Mouse (Mus musculus) adrenal gland, adult (tissue): ENCODE data around the gene Wdr61.
A peak's percentile ranks its signal among the peaks of the same experiment; 100 is the strongest.

Experiments
- DNase-seq, 2 experiments: peaks; one replicate each; pipeline ENCODE4 v3.0.0; 2022 to 2023; ENCODE audit warnings: low spot score in 1 of 2; ENCODE audit not compliant: inconsistent age in 2 of 2

Wdr61 gene

GRCm38 (mm10) chr9:54733921-54734638, at the start of gene Wdr61:
Gene Wdr61 (minus strand): TSS chr9:54734519.
- peak; percentile 98 to 99 for DNase-seq

DNA sequence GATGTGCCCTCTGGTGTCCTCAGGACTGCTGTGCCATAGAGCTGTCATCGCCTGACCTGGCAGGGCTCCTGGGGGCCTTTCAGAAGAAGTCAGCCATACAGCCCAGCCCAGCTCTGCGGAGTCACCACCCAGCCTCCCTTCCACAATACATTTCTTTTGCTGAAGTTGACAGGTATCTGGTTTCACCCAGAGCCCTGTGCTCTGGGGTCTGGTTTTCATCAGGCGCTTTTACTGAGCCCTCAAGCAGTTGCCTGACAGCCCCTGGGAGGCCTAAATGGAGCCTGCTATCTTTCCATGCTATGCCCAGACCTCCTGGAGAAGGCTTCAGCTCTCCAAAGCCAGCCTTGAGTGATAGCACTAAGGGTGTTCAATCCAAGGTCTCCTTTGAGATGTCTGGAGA, 49.7 kb upstream of the Wdr61 start:
- peak in 1 of 2 experiments; percentile 31 for DNase-seq

- no peak for DNase-seq
Observed at GRCm38 (mm10) chr9:54782504-54782903, 48.2 kb upstream of the Wdr61 start.

DNA sequence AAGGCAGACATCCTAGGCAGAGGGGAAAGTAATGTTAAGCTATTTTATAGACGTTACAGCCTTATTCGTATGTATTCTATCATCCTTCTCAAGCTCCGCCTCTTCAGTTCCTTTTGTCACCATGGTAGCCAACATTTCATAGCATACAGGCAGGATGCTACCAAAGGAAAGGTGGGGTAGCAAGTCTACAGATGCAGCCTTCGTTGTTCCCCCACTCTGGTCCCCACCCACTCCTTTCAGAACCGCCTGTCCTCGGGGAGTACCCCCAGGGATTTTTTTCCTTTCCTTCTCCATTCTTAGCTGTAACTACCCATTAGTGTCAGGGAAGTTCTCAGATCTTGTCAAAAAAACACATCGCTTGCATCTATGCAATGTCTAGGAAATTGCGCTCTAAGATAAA, 45.0 kb upstream of the Wdr61 start:
- DNase-seq, result no peak

GRCm38 (mm10) chr9:54776451-54776982, 42.2 kb upstream of the Wdr61 start:
- no peak for DNase-seq

GRCm38 (mm10) chr9:54770140-54770780, 35.9 kb upstream of the Wdr61 start:
- no peak for DNase-seq

DNA sequence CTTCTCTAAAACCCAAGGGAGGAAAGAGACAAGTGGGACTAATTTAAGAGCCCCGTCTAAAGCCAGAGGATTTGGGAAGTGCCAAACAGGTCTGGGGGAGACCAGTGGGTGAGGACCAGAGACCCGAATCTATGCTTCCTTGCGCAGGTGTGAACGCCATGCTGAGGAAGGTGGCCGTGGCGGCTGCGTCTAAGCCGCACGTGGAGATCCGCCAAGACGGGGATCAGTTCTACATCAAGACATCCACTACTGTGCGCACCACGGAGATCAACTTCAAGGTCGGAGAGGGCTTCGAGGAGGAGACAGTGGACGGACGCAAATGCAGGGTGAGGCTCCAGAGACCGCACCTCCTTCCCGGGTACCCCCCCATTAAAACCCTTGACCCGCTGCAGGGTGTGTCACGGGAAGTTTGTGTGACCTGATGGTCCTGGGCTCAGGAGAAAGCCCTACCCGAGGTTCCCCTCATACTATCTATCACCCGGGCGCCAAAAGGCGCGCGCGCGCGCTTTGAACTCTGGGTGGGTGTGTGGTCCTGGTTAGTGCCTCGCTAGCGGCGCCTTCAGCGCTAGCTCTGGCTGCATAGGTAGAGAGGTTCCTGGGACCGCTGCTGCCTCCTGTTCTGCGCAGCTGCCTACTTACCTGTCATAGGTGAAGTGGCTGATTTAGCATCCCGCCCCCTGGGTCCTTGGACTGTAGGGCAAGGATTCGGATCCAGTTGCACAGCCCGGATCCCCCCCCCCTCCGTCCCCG, 31.2 kb upstream of the Wdr61 start:
- DNase-seq, result no peak

- DNase-seq, result peak in 1 of 2 experiments; percentile 32
Observed at GRCm38 (mm10) chr9:54764561-54765217, 30.4 kb upstream of the Wdr61 start, which contains the start of gene Crabp1. Gene Crabp1 (plus strand): TSS chr9:54764748.

- DNase-seq, result no peak
Observed at GRCm38 (mm10) chr9:54764091-54764490, 29.8 kb upstream of the Wdr61 start.

DNA sequence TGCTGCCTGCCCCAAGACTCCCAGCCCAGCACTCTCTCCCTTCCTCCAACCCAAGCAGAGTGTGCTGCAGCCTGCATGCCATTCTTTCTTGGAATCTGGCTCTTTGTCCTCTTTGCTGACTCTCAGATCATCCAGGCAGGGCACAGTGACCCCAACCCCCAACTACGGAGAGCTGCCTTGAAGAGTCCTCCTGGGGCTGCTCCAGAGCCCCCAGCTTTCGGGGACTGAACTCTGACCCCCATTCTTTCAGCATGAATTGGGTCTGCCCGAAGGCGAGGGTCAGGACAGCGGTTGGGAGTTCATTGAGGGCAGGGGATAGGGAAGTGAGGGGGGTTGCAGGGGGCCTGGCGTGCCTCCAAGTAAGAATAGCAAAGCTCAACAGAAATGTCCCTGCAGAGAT, 25.3 kb upstream of the Wdr61 start:
- no peak for DNase-seq

- DNase-seq, result no peak
Observed at GRCm38 (mm10) chr9:54752944-54753295, 18.6 kb upstream of the Wdr61 start.

DNA sequence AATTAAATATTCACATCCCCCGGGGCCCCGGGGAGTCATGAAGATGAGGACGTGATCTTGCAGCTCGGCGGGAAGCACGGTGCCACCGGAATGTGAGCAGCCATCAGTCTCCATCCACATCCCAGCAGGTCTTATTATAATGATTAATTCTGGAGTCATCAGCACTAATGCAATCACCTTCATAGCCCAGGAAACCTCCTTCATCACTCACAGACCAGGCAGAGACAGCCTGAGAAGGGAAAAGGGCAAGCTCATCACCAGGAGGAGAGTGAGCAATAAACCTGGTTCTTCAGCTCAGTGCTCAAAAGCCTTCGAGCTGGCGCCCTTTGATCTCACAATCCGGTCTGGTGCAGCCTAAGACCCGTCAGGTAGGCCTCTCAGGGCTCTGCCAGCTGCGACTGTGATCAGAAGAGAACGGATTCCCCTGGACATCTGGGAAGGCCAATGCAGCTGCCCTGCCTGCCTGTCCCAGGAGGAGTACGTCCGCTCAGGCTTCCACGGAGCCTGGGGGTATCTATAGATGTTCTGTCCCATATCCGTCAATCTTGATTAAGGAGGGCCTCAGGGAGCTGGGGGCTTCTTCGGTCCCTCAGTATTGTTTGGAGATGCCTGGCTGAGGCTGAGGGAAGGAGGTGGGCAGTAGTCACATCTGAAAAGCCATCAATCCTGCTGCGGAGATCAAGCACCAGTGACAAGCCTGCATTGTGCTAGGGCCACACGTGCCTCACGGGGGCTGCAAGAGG, 18.1 kb upstream of the Wdr61 start:
- no peak for DNase-seq

DNA sequence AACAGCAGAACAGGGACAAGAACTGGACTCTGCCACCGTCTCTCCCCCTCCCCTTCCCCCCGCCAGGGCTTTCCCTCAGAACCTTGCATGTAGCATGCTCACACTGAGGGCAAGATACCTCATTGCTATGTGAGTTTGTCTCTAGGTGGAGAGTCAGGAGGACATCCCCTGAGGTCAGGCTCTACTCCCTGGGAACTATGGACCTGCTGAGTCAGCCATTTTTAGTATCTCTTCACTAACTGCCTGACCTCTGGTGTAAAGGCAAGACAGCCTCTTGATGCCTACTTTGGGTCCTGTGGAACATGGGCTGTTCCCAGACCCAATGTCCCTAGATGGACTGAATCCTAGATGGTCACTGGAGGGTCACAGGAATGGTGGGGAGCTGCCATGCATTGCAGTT, 17.4 kb upstream of the Wdr61 start:
- DNase-seq, result no peak

- no peak for DNase-seq
Observed at GRCm38 (mm10) chr9:54750215-54750981, 16.1 kb upstream of the Wdr61 start.

- DNase-seq, result no peak
Observed at GRCm38 (mm10) chr9:54745740-54746370, 11.5 kb upstream of the Wdr61 start.

DNA sequence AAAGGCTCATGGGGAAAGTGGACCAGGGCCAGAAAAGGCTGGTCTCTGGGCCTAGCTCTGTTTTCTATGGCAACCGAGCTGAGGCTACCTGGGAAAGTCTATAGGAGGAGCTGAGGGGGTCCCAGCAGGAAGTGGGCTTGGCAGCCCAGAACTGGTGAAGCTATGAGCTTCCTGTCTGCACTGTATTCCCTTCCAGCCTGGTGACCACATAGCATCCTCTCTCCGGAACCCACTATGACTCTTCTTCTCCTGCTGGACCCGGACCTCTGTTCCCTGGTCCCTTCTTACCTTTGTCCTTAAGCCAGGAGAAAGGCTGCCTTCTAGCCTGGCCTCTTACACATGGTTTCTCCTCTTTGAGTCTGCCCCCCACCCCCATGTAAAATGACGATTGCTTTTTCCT, 9.6 kb upstream of the Wdr61 start:
- no peak for DNase-seq

- peak; percentile 32 to 72 for DNase-seq
Observed at GRCm38 (mm10) chr9:54738376-54738775, 4.1 kb upstream of the Wdr61 start.

GRCm38 (mm10) chr9:54736284-54736701, 2.0 kb upstream of the Wdr61 start:
- peak; percentile 22 to 67 for DNase-seq

- no peak for DNase-seq
Observed at GRCm38 (mm10) chr9:54734639-54735252, 427 bp upstream of the Wdr61 start.
